Mouse (Mus musculus) kidney, adult 9 months (tissue): ENCODE data around the gene Trmt5.

ENCODE experiments used
- DNase-seq: peaks from one replicate; pipeline ENCODE4 v3.0.0; 2022

Trmt5 gene

GRCm38 (mm10) chr12:73269531-73269930 lies 17.0 kb downstream of the Trmt5 start:
- DNase-seq = no peak

- DNase-seq = no peak
Observed at GRCm38 (mm10) chr12:73268497-73268896, 18.0 kb downstream of the Trmt5 start.

- no peak for DNase-seq
Observed at GRCm38 (mm10) chr12:73266597-73266996, 19.9 kb downstream of the Trmt5 start.

- DNase-seq = no peak
Observed at GRCm38 (mm10) chr12:73265381-73265978, 21.0 kb downstream of the Trmt5 start.

- no peak for DNase-seq
Observed at GRCm38 (mm10) chr12:73260339-73260738, 26.2 kb downstream of the Trmt5 start.

GRCm38 (mm10) chr12:73259269-73259668 lies 27.2 kb downstream of the Trmt5 start:
- no peak for DNase-seq

- DNase-seq = no peak
Observed at GRCm38 (mm10) chr12:73255006-73255405, 31.5 kb downstream of the Trmt5 start.

GRCm38 (mm10) chr12:73245687-73246086 lies 40.8 kb downstream of the Trmt5 start:
- no peak for DNase-seq

- DNase-seq = no peak
Observed at GRCm38 (mm10) chr12:73241960-73242359, 44.5 kb downstream of the Trmt5 start.

GRCm38 (mm10) chr12:73232586-73232985 lies 53.9 kb downstream of the Trmt5 start:
- no peak for DNase-seq

- DNase-seq = no peak
Observed at GRCm38 (mm10) chr12:73231552-73231951, 55.0 kb downstream of the Trmt5 start.

GRCm38 (mm10) chr12:73230196-73230595 lies 56.3 kb downstream of the Trmt5 start:
- DNase-seq = no peak
